Mouse (Mus musculus): Measurements from ENCODE around the gene Limk2.

DNA sequence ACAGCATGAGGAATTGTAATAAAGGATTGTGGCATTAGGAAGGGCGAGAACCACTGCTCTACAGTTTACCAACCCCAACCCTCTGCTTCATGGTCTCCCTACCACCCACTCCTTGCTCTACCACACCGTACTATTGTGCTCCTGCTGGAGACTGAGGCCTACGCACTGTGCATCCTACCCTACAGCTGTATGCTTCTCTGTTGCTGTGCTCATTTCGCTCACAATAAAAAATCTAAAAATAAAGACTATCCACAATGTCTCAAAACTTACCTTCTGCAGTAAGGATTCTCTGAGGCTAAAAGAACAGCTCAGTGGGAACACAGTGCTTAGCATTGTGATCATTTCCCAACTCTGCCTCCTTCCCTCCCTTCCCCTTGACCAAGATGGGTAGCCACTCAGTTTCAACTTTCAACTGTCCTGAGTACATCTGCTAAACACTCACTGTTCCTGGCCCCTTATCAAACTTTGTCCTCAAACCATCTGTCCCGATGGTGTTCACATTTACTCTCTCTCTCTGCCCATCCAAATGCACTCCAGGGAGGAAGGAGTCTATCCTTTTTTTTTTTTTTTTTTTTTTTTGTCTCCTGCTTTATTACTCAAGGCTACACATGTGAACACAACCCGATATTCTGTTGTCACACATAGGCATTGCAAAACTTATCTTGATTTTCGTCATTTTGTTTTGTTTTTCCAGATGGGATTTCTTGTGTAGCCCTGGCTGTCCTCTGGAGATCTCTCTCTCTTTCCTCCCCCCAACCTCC lies 4.5 kb downstream of the Limk2 start:
- TF ChIP-seq CTCF (IDR thresholded peaks at IDR 0.05; ENCODE audit: control insufficient read depth, insufficient read depth, insufficient read length) (no peak), MAX (IDR thresholded peaks at IDR 0.05) (no peak), USF1 (IDR thresholded peaks at IDR 0.05; ENCODE audit: low read depth) (no peak)
